Mouse (Mus musculus): ENCODE measurements around the gene Usp53. TPM values are rescaled to one million over a fixed set of nuclear protein-coding genes. Genes with fewer than 3 reads are reported as not detected.

Gene Usp53
- total RNA-seq, 1 experiment from 2014 or later: 26.6 TPM

DNA sequence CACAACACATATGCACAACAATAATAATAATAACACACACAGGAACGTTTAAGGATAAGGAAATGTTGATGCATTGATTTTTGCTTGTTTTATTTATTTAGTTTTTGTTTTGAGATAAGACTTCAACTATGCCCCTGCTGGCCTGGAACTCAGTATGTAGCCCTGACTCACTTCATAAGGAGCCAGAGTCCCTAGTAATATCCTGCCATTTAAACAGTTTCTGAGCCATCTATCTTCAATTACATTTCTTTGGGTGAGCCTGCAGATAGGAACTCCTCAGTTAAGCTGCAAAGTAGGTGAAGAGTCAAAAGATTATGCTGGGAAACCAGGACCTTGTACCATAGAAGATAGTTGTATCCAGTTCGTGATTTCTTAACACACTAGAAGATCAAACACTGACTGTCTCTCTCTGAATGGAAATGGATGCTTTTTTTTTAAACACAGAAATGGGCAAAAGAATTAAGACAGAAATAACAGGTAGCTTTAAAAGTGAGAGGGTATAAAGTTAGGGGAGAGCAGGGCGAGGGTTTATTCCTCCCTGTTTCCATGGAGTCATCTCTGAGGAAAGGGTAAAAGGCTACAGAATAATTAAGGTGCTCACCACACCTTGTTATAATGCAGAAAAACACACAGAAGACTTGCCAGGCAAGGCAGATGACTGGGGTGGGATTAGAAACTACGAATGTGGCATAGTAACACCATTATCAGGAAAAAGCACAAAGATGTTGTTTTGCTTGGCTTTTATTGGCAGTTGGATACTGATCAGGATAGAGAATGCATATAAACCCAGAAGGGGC lies 96.6 kb downstream of the Usp53 start:
- no peak for DNase-seq

Small RNAs within 50 kb of the gene (microRNA-seq; reads per million reads assigned to microRNA genes)
- gene Gm22066: 0 reads per million in 2 experiments

Other genes starting within 250 kb of the Usp53 start
- gene Fabp2, start 89.4 kb downstream of the Usp53 start, total RNA-seq (2021): 0.68 and 7.3 TPM in 2 replicates
- gene Gm10959, start 65.2 kb downstream of the Usp53 start, total RNA-seq (2021): not detected in 2 replicates
- 52.0 and 54.5 TPM in 2 replicates for gene 1810037I17Rik, start 60.3 kb downstream of the Usp53 start, total RNA-seq (2021)
- gene Myoz2, start 50.5 kb upstream of the Usp53 start, total RNA-seq (2021): not detected in 2 replicates

Measured in adrenal gland, postnatal 14 days (tissue).